Mouse (Mus musculus) adipocyte (in vitro differentiated cells): ENCODE results near the gene Tnp1.

Experiments used
- DNase-seq: peaks from one replicate; pipeline ENCODE4 v3.0.0-alpha.2; 2016; ENCODE audit warnings: low spot score

The Tnp1 gene

DNA sequence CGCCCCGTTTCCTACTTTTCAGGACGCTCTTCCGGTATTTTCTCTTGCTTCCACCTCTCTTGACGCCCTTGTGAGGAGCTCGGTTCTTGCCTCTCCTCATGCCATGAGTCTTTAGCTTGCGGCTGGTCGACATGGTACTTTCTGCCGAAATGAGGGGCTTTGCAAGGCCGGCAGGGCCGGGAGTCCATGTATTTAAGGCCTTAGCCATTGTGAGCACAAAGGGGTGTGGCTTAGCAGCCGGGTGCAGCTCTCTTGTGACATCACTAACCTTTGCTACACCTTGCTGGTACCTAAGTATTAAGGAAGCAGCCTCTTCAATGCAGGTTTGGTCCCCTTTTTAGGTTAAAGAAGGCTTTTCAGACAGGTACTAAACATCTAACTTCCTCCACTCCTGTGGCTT is at the start of gene Tnp1:
Gene Tnp1 (minus strand): TSS at position 179 of the 400 bp plus-strand sequence.
- no peak for DNase-seq

DNA sequence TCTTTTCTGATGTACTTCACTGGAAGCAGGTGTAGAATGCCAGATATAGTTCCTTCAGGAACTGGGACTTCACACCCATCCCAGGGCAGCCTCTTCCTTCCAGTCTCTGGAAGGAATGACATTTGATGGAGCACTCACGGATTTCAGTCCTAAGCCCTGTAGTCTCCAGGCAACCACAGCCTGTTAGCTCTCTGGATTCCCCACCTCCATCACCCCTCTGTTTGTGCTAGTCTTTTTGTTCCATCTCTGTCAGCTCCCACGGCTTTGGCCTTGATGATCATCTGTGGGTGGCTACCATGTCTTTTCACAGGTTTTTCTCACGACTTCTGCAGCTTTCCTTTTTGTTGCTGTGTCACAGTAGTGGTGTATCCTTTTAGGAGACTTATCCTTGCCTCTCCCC is 48.6 kb upstream of the Tnp1 start:
- no peak for DNase-seq

DNA sequence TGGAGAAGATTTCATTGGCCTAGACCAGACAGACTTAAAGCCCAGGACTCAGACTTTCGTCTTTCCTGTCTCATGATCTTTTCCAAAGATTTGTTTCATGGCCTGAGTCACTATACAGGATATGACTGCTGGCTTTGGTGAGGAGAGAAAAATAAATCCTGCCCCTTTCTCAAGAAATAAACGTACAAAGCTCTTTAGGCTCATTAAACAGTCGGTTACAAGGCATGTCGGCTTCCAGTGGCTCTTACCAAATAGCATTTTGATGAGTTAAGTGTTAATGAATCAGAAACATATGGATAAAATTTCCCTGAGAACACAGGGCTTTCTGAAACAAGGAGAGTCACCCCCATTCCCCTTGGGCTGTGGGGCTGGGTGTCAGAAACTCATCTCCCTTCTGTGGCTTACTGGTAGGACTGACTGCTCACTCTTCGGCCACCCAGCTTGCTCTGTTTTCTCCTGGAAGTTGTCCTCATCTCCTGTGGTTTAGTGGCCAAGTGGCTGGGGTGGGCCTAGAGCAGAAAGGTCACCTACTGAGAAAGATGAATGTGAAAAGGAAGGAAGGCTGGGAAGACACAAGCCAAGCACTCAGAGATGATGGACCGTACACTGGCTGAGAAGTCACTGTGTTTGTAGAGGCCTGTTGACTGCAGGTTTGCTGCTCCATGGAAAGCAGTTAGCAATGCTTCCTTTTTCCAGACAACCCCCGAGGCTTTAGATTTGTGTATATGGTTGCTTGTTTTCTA is 46.0 kb upstream of the Tnp1 start:
- no peak for DNase-seq

DNA sequence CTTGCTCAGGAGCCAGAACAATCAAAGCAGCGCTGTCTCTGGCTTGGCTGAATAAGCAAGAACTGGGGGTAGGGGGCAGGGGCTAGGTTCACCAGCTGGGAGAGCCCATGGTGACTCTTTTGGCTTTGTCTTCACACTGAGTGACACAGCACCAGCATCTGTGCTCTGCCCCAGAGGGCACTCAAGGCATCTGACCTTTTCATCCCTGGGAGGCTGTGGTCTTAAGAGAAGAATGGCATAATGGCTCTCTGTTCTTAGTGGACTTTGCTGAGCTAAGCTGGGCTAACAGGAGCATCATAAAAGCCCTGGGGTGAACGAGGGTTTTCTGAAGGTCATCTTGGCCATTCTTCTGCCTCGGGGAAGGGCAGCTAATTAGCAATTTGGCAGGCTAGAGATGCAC is 44.6 kb upstream of the Tnp1 start:
- no peak for DNase-seq

DNA sequence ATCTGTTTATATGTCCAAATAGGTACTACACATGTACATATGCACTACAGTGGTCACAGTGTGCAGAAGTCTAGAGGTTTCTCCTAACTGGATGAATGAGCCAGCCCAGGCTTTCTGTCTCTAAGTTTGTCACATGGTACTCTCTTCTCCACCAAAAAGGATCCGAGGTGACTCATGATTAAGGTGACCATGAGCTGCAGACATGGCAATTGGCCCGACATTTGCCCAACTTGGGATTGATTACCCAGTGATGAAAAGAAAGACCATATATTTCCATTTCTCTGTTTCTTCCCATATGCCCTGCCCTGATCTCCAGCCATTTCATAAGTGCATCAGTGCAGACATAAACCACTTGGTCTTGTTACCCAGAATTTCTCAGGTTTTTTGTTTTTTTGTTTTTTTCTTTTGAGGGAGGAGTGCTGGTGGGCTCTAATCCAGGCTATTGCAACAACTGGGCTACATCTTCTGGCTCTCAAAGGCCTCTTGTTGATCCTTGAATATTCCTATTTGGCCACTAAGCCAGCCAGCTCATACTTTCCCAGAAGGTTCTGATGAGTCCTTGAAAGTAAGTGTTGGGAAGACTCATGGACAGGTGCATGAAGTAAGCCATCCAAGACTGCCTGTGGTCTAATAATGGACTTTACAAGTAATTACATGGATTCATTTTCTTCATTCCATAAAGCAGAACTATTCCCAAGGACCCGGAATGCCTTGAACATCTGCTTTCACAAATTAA is 40.7 kb upstream of the Tnp1 start:
- no peak for DNase-seq

DNA sequence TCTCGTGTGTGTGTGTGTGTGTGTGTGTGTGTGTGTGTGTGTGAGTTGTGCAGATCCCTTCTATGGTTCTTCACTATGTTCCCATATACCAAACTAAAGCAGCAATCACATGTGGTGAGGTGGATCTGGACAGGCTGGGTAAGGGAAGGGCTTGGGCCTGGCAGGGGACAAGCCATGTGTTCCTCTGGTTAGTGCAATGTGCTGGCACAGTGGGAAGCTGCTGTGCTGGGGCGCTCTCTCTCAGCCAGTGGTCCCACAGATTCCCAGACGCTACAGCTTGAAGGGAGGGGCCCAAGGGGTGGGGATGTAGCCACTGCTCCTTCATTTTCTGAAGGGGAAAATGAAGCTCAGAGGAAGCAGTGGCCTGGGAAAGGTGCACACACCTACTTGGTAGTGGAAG is 40.1 kb upstream of the Tnp1 start:
- no peak for DNase-seq

DNA sequence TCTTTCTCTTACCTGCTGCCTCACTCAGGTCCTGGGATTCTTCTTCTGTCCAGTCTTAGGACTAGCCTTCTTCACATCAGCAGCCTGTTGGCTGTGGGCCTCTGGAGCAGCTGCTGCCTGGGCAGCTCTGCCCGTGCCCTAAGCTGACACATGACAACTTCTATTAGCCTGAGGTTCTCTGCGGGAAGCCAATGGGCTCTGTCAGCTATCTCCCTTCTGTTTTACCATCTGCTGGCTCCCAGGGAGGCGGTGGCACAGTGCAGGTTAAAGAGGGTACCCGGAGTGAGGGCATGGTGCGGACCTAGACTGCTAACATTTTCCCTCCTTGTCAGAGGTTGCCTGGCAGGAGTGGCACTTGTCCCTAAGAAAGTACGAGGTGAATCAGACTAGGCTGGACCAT is 39.5 kb upstream of the Tnp1 start:
- no peak for DNase-seq

DNA sequence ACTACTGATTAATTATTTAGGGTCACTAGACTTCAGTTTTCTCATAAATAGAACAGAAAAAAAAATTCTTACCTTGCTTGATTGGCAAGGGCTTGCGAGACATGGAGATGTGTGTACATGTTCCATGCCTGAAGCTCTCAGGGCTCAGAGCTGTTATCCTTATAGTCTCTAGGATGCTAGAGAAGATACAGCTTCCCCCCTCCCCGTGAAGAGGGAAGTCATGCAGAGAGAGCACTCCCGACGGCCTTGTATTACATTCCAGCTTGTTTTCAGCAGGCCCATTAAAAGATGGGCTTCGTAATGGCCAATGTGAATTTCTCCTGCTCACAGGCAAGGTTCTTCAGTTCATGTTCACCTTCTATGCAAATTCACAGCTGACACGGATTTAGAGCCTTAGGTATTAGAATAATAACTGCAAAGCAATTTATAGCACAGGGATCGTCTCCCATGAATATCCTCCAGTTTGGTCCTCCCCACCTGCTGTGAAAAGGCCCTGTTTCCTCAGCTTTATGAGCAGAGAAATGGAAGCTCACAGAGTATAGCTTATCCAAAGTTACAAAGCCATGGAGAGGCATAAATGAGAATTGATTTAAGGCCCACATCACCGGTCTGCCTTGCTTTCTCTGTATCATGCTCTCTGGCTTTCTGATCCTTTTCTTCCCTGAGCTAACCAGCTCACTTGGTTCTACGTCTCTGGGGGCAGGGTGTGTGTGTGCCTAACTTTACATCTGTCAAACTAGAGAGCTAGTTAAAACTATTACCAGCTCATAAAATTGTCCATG is 38.0 kb upstream of the Tnp1 start:
- DNase-seq, result no peak

DNA sequence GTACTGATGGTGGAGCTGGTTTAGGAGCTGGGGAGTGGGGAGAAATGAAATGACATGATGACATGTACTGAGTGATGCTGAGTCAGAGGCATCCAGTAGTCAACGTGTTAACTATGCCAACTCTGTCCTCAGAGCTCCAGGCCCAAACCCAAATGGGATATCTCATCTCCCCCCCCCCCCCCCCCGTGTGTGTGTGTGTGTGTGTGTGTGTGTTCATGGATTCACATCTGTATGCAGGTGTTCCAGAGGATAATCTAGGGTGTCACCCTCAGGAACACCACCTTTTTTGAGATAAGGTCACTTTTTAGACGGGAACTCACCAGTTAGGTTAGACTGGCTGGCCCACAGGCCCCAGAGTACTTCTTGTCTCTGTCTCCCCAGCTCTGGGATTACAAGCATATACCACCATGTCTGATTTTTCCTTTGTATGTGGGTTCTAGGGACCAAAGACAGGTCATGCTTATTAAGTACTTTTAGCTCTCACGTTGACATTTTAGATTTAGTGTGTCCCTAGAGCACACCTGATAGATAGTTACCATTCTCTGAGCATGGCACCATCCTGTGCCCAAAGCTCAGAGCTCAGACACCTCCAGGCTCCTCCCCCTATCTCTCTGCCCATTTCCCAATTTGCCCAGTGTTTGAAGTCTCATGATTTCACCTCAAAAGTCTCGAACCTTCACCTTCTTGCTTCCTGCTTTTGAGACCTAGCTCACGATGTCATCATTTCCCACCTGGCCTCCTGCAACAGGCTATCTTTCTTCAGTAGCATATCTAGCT is 31.4 kb upstream of the Tnp1 start:
- DNase-seq, result no peak

DNA sequence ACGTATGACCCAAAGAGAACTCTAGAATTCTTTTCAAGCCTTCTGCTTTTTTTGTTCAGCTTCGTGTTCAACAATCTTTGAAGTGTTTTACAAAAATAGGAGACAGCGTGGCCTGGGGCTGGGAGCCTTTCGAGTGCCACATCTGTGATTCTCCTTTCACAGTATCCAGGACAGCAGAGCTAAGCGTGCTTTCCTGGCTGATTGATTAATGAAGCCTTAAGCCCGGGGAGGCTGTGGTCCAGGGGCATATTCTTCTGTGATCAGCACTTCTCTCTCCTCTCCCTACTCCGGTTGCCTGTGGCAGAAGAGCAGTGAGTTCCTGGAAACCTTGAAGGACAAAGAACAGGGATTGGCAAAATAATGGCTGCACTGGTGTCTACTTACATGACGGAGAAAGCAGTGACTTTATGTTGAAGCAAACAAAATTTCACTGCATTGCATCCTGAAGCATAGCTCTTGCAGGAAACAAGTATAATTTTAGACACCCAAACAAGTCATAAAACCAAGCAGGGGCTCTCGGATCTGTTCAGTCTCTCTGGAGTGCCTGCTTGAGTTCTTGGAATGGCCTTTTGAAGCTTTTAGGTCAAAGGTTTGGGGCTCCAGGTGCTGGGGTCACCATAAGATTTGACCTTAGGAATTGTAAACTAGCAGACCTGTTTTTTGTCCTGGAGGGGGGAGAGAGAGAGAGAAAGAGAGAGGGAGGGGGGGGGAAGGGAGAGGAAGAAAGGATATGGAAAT is 30.4 kb upstream of the Tnp1 start:
- no peak for DNase-seq

DNA sequence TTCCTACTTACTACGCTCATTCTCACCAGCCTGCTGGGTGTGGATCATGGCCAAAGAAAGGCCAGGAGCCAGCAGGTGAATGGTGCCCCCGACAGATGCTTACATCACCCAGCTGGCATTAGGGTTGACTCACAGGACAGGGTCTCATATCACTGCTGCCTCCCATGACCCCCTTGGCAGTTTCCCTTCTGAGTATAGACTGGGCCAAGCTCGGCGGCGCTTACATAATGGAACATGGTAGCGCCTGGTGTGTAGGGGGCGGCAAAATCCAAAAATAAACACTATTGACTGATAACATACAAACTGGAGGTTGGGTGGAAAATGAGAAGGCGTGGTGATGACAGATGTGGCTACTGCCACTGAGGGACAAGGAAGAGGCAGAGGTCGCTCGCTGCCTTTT is 28.0 kb upstream of the Tnp1 start:
- DNase-seq, result no peak

DNA sequence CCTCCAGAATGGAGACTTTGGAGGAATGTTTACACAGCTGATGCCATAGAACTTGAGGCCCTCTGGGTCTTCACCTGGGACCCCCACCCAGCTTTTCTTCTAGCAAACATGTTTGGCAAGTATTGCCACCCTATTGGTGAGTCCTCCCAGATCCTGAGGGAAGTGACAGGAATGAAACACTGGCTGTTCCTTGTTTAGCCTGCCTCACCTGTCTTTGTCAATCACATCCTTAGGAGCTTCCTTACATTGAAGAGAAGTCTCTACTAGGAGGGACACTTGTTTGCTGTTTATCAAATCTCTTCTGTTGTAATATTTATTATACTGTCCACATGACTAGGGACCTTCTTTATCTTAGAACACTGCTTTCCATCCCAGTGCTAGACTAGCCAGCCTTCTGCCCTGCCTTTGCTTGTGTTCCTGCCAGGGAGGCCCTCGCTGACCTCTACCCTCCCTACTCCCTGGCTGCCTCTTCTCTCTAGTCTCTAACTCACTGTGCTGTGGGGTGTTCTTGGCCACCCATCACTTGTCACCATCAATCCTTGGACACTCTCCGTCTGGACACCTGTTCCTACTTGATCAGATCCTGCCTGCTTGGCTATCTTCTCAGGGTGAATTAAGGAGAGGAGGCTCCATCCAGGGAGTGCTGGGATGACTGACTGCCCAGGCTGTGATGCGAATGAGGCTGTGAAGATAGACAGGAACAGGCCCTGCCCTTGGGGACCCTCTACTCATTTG is 25.1 kb upstream of the Tnp1 start:
- DNase-seq, result no peak

DNA sequence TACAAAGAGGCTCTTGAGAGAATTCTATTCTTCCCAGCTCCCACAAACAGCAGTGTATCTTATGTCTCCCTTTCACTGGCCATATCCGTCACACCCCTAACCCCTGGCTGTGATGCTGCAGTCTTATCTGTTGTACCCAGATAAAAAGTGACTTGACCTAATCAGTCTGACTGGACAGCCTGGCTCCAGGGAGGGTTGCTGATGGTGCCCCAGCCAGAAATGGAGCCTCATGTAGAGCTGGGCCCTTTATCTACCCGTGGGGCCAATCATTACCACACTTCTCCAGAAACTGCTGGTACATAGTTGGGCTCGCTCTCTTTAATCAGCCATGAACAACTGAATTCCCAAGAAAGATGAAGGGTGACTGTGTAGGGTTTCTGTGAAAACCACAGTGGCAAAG is 22.8 kb upstream of the Tnp1 start:
- no peak for DNase-seq

DNA sequence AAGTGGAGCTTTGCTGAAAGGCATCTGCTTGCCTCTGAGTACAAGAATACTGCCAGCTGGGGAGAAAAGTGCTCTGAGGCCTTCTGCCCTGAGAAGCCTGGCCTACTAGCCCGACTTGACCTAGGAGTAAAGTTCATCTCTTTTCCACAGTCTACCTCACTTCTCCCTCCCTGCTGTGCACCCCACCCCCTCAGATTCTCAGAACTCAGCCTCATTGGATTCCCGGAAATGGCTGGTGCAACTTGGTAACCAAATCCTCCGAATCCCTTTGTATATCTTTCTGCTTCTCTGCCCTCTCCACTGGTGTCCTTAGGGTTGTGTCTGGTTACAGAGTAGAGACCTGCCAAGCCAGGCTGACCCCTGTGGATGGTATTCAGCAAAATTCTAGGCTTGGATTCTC is 20.8 kb upstream of the Tnp1 start:
- DNase-seq, result no peak

DNA sequence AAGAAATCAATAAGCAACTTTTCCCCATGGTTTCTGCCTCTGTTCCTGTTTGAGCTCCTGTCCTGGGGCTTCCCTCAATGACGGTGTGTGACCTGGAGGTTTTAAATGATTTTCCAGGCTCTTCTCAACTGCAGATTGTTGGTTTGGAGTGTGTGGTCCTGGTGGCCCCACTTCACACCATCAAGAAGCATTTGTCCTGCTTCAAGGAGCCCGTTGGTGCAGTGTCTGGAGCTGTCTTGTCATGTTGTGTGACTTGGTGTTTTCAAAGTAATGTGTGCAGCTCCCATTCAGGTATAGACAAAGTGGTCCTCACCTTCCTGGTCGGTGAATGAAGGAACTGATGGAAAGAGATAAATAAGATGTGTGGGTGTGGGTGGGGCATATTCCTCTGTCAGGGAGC is 20.0 kb upstream of the Tnp1 start:
- no peak for DNase-seq

DNA sequence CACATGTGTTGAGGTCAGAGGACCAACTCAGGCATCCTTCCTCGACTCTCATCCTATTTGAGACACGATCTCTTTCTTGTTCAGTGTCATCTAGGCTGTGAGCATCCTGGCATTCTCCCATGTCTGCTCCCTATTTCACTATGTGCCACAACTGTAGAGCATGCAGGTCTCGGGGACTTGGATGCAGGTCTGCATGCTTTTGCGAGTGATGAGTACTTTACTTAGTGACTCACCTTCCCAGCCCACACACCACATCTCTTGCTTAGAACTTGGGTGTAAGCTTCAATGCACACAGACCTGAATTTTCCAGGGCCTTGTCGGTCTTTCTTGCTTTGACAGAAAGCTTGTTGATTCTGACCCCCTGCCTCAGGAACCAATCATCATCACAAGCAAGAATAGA is 16.8 kb upstream of the Tnp1 start:
- no peak for DNase-seq

DNA sequence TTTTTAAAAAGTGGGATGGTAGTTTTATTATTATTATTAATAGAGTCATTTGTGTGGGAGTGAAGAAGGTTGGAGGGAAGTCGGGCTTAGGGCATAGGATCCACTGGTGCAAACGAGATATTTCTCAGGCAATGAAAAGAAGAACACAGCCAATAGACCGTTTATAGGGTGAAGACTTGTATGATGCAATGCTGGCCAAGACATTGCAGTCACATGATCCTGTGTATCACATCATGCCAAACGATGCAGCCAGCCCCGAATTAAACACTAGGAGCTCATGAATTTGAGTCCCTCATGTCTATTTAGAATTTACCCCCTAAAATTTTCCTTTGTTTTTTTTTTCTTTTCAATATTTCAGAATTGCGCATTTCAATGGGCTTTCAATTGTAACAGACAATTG is 13.0 kb upstream of the Tnp1 start:
- DNase-seq, result no peak

DNA sequence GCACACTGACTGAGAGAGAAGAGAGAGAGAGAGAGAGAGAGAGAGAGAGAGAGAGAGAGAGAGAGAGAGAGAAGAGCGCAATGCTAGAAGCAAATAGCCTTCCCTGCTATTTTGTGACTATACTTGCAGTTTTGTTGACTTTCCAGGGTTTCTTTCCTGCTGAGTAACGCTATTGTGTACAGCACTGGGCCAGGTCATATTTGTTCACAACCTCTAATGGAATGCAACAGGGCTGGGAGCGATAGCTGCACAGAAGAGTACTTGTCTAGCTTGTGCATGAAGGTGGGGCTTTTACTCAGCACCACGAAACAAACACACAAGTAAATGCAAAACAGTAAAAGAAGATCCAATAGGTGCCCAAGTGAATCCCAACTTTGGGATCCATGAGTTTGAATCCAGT is 11.7 kb upstream of the Tnp1 start:
- DNase-seq, result no peak

DNA sequence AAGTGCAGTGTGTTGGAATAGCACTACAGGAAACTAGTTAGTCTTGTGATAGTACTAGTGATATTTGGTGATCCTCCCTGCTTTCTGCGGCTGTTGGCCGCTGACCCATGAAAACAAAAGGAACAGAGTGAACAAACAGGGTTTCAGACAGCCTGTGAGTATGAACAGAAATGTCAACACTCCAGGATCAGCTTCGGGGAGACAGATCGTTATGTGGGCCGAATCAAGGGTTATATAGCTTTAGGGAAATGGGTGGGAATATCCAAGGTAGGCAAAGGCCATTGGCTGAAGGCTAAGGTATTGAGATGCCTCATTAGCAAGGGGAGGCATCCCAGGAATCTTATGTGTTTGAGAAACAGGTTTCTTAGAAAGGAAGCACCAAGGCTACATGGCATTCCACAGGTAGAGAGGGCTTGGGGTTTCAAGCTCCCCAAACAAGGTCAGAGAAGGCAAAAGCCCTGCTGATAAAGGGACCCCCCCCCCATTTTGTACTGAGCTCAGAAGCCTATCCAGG is 11.1 kb upstream of the Tnp1 start:
- no peak for DNase-seq

DNA sequence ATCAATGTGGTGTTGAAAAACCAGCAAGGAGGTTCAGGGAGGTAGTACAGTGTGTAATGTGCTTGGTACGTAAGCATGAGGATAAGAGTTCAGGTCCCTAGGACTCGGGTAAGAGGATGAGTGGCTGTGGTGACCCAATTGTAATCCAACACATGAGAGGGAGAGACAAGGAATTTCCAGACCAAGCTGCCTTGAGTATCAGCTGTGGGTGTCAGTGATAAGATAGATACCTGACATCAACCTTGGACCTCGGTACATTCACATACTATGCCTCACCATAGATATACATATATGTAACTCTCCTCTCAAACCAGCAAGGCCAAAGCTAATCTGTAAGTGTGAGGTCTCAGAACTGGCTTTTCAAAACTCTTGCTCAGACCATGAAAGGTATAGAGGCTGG is 10.4 kb upstream of the Tnp1 start:
- DNase-seq, result no peak

DNA sequence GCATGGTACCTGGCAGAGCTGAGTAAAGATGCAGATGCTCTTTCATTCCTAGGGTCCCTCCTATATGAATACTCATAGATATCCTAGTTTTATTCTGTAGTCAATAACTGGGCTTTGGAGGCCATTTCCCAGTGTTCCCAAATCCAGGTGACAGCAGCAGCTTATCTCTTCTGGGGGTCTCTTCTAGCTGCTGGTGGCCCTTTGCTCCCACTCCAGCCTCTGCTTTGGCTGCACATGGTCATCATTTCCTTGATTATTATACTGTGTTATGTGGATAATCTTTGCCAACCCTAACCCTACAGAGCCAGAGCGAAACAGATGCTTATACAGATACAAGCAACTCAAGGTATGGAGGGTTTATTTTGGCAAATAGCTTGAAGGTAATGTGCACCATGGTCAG is 8.9 kb downstream of the Tnp1 start:
- no peak for DNase-seq
